Comparison of ENCODE assay signal across 34 mouse cellular contexts in the genomic region with DNA sequence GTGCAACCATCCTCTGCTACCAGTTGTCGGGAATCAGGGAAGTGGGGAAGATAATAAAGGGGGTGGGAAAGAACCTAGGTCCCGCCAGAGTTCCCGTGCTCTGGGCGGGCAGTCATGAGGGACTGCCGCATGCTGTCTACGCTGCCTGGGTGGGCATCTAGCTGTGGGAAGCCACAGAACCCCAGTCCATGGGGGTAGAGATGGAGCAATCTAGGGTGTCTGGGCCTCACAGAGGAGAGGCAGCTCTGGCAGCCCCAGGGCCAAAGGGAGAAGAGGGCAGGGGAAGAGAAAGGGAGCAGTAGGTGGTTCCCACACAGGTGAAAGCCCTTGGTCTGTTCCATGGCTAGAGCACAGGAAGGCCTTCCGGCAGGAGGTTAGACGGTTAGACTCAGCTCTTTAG. TPM values are rescaled to one million over a fixed set of nuclear protein-coding genes. Genes with fewer than 3 reads are reported as not detected.
"Had no signal": no experiment of that assay in that cellular context is flagged by ENCODE, and none has a peak within 500 bp of the region (broad histone marks: within the 10 kb centered on the region; RNA-seq: fewer than 3 reads in every experiment).

No protein-coding gene starts in this region.

- H3K36me3 ChIP-seq: embryonic facial prominence, embryonic 10.5 days; embryonic facial prominence, embryonic 12.5 days; embryonic facial prominence, embryonic 13.5 days; embryonic facial prominence, embryonic 15.5 days; forebrain, embryonic 10.5 days; forebrain, embryonic 12.5 days; forebrain, embryonic 15.5 days had no signal

- H3K4me3 ChIP-seq: embryonic facial prominence, embryonic 10.5 days; embryonic facial prominence, embryonic 12.5 days; embryonic facial prominence, embryonic 13.5 days; embryonic facial prominence, embryonic 15.5 days; erythroblast, embryonic 14.5 days; forebrain, embryonic 10.5 days; forebrain, embryonic 12.5 days; forebrain, embryonic 13.5 days; forebrain, embryonic 15.5 days; gastrocnemius, adult 2 months; heart, adult 2 months had no signal

- H3K4me1 ChIP-seq: embryonic facial prominence, embryonic 12.5 days; embryonic facial prominence, embryonic 15.5 days; forebrain, embryonic 13.5 days had no signal

- H3K9ac ChIP-seq: embryonic facial prominence, embryonic 12.5 days; embryonic facial prominence, embryonic 13.5 days; embryonic facial prominence, embryonic 15.5 days; forebrain, embryonic 12.5 days; forebrain, embryonic 13.5 days; forebrain, embryonic 15.5 days; forebrain, postnatal 0 days had no signal

- H3K4me2 ChIP-seq: embryonic facial prominence, embryonic 12.5 days; embryonic facial prominence, embryonic 13.5 days; embryonic facial prominence, embryonic 15.5 days; forebrain, embryonic 12.5 days; forebrain, embryonic 13.5 days; forebrain, embryonic 15.5 days had no signal

- DNase-seq: cerebellum, adult 8-10 months; cerebellum, adult 9-10 months; cerebellum, adult 9-11 months; cerebellum, postnatal 10 days; cerebellum, postnatal 14 days; cerebellum, postnatal 25 days; cerebellum, postnatal 36 days; embryo, embryonic 11 days; forebrain, postnatal 0 days; gastrocnemius, adult 2 months; gastrocnemius, postnatal 10 days; gastrocnemius, postnatal 14 days; gastrocnemius, postnatal 25 days; gastrocnemius, postnatal 36 days; heart, adult 18-20 months; heart, adult 2 months had no signal

- H3K9me3 ChIP-seq: embryonic facial prominence, embryonic 15.5 days had no signal

- H3K27ac ChIP-seq: embryonic facial prominence, embryonic 10.5 days; embryonic facial prominence, embryonic 12.5 days; embryonic facial prominence, embryonic 13.5 days; embryonic facial prominence, embryonic 15.5 days; forebrain, embryonic 10.5 days; forebrain, embryonic 12.5 days; forebrain, embryonic 13.5 days; forebrain, embryonic 15.5 days; gastrocnemius, adult 2 months; heart, adult 2 months had no signal

- ATAC-seq: forebrain, embryonic 13.5 days; forebrain, embryonic 14.5 days; forebrain, embryonic 15.5 days; forebrain, embryonic 16.5 days; forebrain, postnatal 0 days had no signal

- H3K27me3 ChIP-seq: embryonic facial prominence, embryonic 12.5 days; embryonic facial prominence, embryonic 13.5 days; embryonic facial prominence, embryonic 15.5 days; forebrain, embryonic 12.5 days; forebrain, embryonic 15.5 days had no signal

RNA-seq across cellular contexts. Expression of a gene that starts 13.2 kb away (rescaled TPM):
- total RNA-seq: forebrain, postnatal 0 days; gastrocnemius, adult 18-20 months; gastrocnemius, adult 2 months; gastrocnemius, adult 8-10 months; gastrocnemius, postnatal 10 days; gastrocnemius, postnatal 14 days; gastrocnemius, postnatal 25 days; gastrocnemius, postnatal 36 days; heart, adult 18-20 months; heart, adult 2 months; heart, adult 8-10 months had no signal
- polyA plus RNA-seq: cortical plate, adult 2 months; forebrain, embryonic 12.5 days; forebrain, embryonic 13.5 days; forebrain, embryonic 14.5 days; forebrain, embryonic 15.5 days; forebrain, embryonic 16.5 days; forebrain, postnatal 0 days; frontal cortex, adult 2 months; heart, adult 2 months had no signal

RNA-seq across cellular contexts. Expression of a gene that starts 57.7 kb away (rescaled TPM):
- total RNA-seq: common myeloid progenitor, adult 5-6 weeks; granulocyte monocyte progenitor cell, adult 5-6 weeks had no signal
